Mouse (Mus musculus) stomach, postnatal 0 days (tissue): ENCODE measurements around the gene Kcnc4.

Experiments
- CTCF ChIP-seq: IDR thresholded peaks from 2 replicates; pipeline ENCODE4 v1.5.1; 2016; ENCODE audit warnings: antibody characterized with exemption, low read depth, mild to moderate bottlenecking, moderate library complexity
- EP300 ChIP-seq: optimal IDR thresholded peaks from 2 replicates; pipeline ENCODE3; 2016; ENCODE audit warnings: antibody characterized with exemption

GRCm38 (mm10) chr3:107483290-107483689 is 23.9 kb upstream of the Kcnc4 start:
- TF ChIP-seq CTCF (peak; percentile 31), EP300 (no peak)
